Mouse (Mus musculus): ENCODE results near the gene Gm49388. TPM values are rescaled to one million over a fixed set of nuclear protein-coding genes. Genes with fewer than 3 reads are reported as not detected.
"Not testable (repeated sequence)": the region's sequence is repeated elsewhere in the genome, so short reads cannot be mapped to it uniquely, and the experiment has no call there.

Gene Gm49388
- polyA plus RNA-seq, 1 experiment: 1.4 TPM

DNA sequence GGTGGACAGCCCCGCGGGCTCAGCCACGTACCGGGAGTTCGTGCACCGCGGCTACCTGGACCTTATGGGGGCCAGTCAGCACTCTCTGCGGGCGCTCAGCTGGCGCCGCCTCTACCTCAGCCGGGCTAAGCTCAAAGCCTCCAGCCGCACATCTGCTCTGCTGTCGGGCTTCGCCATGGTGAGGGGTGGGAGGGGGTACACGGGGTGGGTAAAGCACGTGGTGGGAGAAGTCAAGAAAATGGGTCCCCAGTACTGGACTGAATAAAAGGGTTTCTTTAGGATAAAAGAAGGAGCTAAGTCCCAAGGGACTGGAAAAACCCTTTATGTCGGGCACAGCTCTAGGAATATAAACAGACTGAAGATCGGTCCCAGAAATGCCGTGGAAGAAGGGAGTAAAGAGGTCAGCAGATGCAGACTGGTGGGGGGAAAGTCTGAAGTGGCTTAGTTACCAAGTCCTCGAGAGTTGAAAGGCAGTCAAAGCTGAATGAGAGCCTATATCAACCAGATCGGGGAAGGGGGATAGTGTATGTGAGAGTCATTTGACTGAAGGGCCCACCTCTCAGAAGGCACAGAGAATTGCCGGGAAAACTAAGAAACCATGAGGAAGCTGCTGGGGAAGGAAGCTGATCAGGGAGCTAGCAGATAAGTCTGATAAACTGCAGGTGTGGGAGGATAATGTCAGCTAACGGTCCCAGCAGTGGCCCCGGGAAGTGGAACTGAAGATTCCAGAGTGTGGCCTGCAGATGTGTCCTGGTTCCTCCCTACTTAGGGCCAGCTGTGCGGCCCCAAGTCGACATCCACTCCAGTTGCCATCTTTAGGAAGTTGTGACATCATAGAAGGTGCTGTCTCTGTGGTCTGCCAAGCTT lies 15.1 kb upstream of the Gm49388 start:
- Histone ChIP-seq H3K27me3 (ENCODE audit: control insufficient read depth, insufficient read depth, insufficient read length) (no peaks in the 10 kb centered on the region), H3ac (ENCODE audit: control insufficient read depth, insufficient read length) (peak overlapping the region; percentile 25), H3K4me2 (ENCODE audit: low read depth) (peak overlapping the region; percentile 99), H3K79me2 (ENCODE audit: control insufficient read depth, insufficient read depth) (no peaks in the 10 kb centered on the region), H3K36me3 (ENCODE audit: control insufficient read depth, insufficient read depth) (peaks cover 1% of the 10 kb centered on the region), H3K4me3 (peak overlapping the region; percentile 84)
- TF ChIP-seq TCF12 (IDR thresholded peaks at IDR 0.05; ENCODE audit: insufficient read depth, poor library complexity, severe bottlenecking) (no peak), TCF3 (IDR thresholded peaks at IDR 0.05; ENCODE audit: insufficient read length, low read depth) (no peak), MYOD1 (IDR thresholded peaks at IDR 0.05; ENCODE audit: control insufficient read depth in 1 of 3, insufficient read length in 2 of 3, low read depth in 2 of 3) (no peak), POLR2AphosphoS2 (IDR thresholded peaks at IDR 0.05; ENCODE audit: insufficient read length, low read depth) (no peak), E2F4 (IDR thresholded peaks at IDR 0.05; ENCODE audit: insufficient read depth) (no peak)

DNA sequence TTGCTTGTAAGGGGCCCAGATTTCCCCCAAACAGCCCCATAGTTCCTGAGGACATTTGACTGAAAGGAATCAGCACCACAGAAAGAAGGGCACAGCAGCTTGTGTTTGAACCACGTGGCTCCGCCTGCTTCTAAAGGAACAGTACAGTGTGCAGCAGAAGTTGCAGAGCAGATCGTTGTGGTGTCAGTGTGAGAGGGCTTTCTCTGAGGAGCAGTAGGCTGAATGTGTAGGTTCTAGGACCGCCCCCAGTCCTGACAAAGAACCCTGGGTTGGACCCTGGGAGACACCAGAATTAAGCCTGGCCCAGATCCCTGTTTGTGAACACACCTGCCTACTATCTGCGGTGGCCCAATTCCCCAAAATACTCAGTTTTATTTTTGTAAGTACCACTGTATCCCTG lies 14.1 kb upstream of the Gm49388 start:
- H3K27me3 ChIP-seq (ENCODE audit: control insufficient read depth, insufficient read depth, insufficient read length): no peaks in the 10 kb centered on the region
- H3K79me2 ChIP-seq (ENCODE audit: control insufficient read depth, insufficient read depth): no peaks in the 10 kb centered on the region
- no peaks in the 10 kb centered on the region for H3K36me3 ChIP-seq (ENCODE audit: control insufficient read depth, insufficient read depth)
- TF ChIP-seq MAX (IDR thresholded peaks at IDR 0.05; ENCODE audit: low read depth): no peak
- no peak for TF ChIP-seq TCF12 (IDR thresholded peaks at IDR 0.05; ENCODE audit: insufficient read depth, poor library complexity, severe bottlenecking)
- TF ChIP-seq TCF3 (IDR thresholded peaks at IDR 0.05; ENCODE audit: insufficient read length, low read depth): no peak
- TF ChIP-seq MYOD1 (IDR thresholded peaks at IDR 0.05; ENCODE audit: control insufficient read depth in 1 of 3, insufficient read length in 2 of 3, low read depth in 2 of 3): no peak
- no peak for TF ChIP-seq POLR2AphosphoS2 (IDR thresholded peaks at IDR 0.05; ENCODE audit: insufficient read length, low read depth)
- no peak for TF ChIP-seq POLR2A (IDR thresholded peaks at IDR 0.05; ENCODE audit: insufficient read length, low read depth)
- no peak for TF ChIP-seq E2F4 (IDR thresholded peaks at IDR 0.05; ENCODE audit: insufficient read depth)
- H3ac ChIP-seq (ENCODE audit: control insufficient read depth, insufficient read length): no peak overlapping the region
- peak overlapping the region; percentile 84 for H3K4me3 ChIP-seq
- peak overlapping the region; percentile 99 for H3K4me2 ChIP-seq (ENCODE audit: low read depth)

DNA sequence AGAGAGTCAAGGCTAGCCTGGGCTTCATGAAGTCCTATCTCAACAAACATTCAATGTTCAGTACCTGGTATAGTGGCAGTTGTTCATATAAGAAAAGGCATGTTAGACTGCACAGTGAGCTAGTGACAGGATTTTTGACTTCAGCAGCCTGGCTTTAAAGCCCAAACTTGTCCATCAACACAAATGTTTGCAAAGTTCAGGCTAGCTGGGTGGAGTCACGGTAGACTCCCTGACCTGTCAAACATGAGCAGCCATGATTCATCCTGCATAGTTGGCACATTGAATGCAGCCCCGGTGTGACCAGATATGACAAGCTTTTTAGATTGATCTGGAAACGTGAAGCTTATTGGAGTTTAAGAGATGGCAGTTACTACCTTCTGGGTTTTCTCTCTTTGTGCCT lies 13.3 kb upstream of the Gm49388 start:
- no peaks in the 10 kb centered on the region for H3K27me3 ChIP-seq (ENCODE audit: control insufficient read depth, insufficient read depth, insufficient read length)
- TF ChIP-seq REST (IDR thresholded peaks at IDR 0.05; ENCODE audit: insufficient read depth, insufficient read length) (no peak), MYOG (IDR thresholded peaks at IDR 0.05; ENCODE audit: control insufficient read depth in 1 of 3, insufficient read depth in 1 of 3, insufficient read length in 2 of 3, low read depth in 2 of 3) (no peak), POLR2AphosphoS2 (IDR thresholded peaks at IDR 0.05; ENCODE audit: insufficient read length, low read depth) (peak; percentile 45), MAX (IDR thresholded peaks at IDR 0.05; ENCODE audit: low read depth) (no peak), TCF3 (IDR thresholded peaks at IDR 0.05; ENCODE audit: insufficient read length, low read depth) (no peak), POLR2A (IDR thresholded peaks at IDR 0.05; ENCODE audit: insufficient read length, low read depth) (no peak), TCF12 (IDR thresholded peaks at IDR 0.05; ENCODE audit: insufficient read depth, poor library complexity, severe bottlenecking) (no peak), SRF (IDR thresholded peaks at IDR 0.05; ENCODE audit: control insufficient read depth, insufficient read length, low read depth) (no peak)
- H3K36me3 ChIP-seq (ENCODE audit: control insufficient read depth, insufficient read depth): no peaks in the 10 kb centered on the region
- no peak overlapping the region for H3K4me2 ChIP-seq (ENCODE audit: low read depth)
- no peak overlapping the region for H3K4me3 ChIP-seq
- H3K79me2 ChIP-seq (ENCODE audit: control insufficient read depth, insufficient read depth): no peaks in the 10 kb centered on the region
- no peak overlapping the region for H3ac ChIP-seq (ENCODE audit: control insufficient read depth, insufficient read length)

GRCm38 (mm10) chr7:127772557-127772956 lies 12.9 kb upstream of the Gm49388 start:
- no peak for TF ChIP-seq TCF3 (IDR thresholded peaks at IDR 0.05; ENCODE audit: insufficient read length, low read depth)
- no peak for TF ChIP-seq TCF12 (IDR thresholded peaks at IDR 0.05; ENCODE audit: insufficient read depth, poor library complexity, severe bottlenecking)
- TF ChIP-seq E2F4 (IDR thresholded peaks at IDR 0.05; ENCODE audit: insufficient read depth): no peak
- TF ChIP-seq MYOD1 (IDR thresholded peaks at IDR 0.05; ENCODE audit: control insufficient read depth in 1 of 3, insufficient read length in 2 of 3, low read depth in 2 of 3): no peak
- no peak overlapping the region for H3K4me3 ChIP-seq
- H3K4me2 ChIP-seq (ENCODE audit: low read depth): no peak overlapping the region
- no peaks in the 10 kb centered on the region for H3K79me2 ChIP-seq (ENCODE audit: control insufficient read depth, insufficient read depth)
- no peaks in the 10 kb centered on the region for H3K27me3 ChIP-seq (ENCODE audit: control insufficient read depth, insufficient read depth, insufficient read length)
- H3ac ChIP-seq (ENCODE audit: control insufficient read depth, insufficient read length): no peak overlapping the region
- H3K36me3 ChIP-seq (ENCODE audit: control insufficient read depth, insufficient read depth): no peaks in the 10 kb centered on the region

DNA sequence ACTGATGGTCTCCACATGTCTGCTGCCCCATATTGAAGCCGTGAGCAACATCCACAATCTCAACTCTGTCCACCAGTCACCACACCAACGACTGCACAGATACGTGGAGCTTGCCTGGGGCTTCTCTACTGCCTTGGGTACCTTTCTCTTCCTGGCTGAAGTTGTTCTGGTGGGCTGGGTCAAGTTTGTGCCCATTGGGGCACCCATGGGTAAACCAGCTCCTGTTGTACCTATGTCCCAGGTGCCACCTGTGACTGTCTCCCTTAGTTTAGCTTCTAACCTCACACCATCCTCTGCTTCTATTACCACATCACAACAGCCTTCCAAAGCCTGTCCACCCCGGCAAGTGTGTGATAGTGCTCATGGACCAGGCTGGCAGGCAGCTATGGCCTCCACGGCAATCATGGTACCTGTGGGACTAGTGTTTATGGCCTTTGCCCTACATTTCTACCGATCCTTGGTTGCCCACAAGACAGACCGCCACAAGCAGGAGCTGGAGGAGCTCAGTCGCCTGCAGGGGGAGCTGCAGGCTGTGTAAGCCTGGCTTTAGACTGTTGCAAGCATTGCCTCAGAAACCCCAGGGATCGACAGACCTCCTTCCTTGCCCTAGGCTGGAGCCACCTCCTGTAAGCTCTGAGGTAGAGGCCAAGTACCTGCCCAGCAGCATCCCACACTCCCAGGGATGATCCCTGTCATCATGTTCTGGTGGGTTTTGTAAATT lies 11.6 kb upstream of the Gm49388 start:
- H3K4me2 ChIP-seq (ENCODE audit: low read depth): peak overlapping the region; percentile 35
- no peaks in the 10 kb centered on the region for H3K27me3 ChIP-seq (ENCODE audit: control insufficient read depth, insufficient read depth, insufficient read length)

GRCm38 (mm10) chr7:127775837-127776236 lies 9.6 kb upstream of the Gm49388 start:
- Histone ChIP-seq H3K79me2 (ENCODE audit: control insufficient read depth, insufficient read depth) (peaks cover 21% of the 10 kb centered on the region), H3K36me3 (ENCODE audit: control insufficient read depth, insufficient read depth) (peaks cover 11% of the 10 kb centered on the region), H3K4me2 (ENCODE audit: low read depth) (peak overlapping the region; percentile 79), H3ac (ENCODE audit: control insufficient read depth, insufficient read length) (peak overlapping the region; percentile 94), H3K4me3 (peak overlapping the region; percentile 91)
- H3K27me3 ChIP-seq (ENCODE audit: control insufficient read depth, insufficient read depth, insufficient read length): not testable (repeated sequence)

More for the DNA sequence above, 11.6 kb upstream of the Gm49388 start:
- TF ChIP-seq POLR2AphosphoS2 (IDR thresholded peaks at IDR 0.05; ENCODE audit: insufficient read length, low read depth): peak; percentile 13
- TF ChIP-seq MYOG (IDR thresholded peaks at IDR 0.05; ENCODE audit: control insufficient read depth in 1 of 3, insufficient read depth in 1 of 3, insufficient read length in 2 of 3, low read depth in 2 of 3): no peak
- 0 out of 2 replicates have a peak, but pooled peaks have one; percentile 50 for TF ChIP-seq CEBPB (IDR thresholded peaks at IDR 0.05; ENCODE audit: insufficient read depth, poor library complexity, severe bottlenecking)
- Histone ChIP-seq H3K79me2 (ENCODE audit: control insufficient read depth, insufficient read depth) (peaks cover 12% of the 10 kb centered on the region), H3ac (ENCODE audit: control insufficient read depth, insufficient read length) (no peak overlapping the region), H3K36me3 (ENCODE audit: control insufficient read depth, insufficient read depth) (no peaks in the 10 kb centered on the region), H3K4me3 (peak overlapping the region; percentile 1)

Data from myocyte (in vitro differentiated cells).